Mouse (Mus musculus) myocyte (in vitro differentiated cells): Measurements from ENCODE around the gene Ankrd39.

Experiments
- E2F4 ChIP-seq: IDR thresholded peaks from one replicate; pipeline ENCODE4 v1.6.1; 2011; ENCODE audit warnings: mild to moderate bottlenecking, control low read depth, moderate library complexity; ENCODE audit not compliant: insufficient read depth
- POLR2A ChIP-seq: IDR thresholded peaks from one replicate; pipeline ENCODE4 v1.6.1; 2011; ENCODE audit warnings: low read depth, mild to moderate bottlenecking, control low read depth, moderate library complexity; ENCODE audit not compliant: insufficient read length
- TCF12 ChIP-seq: IDR thresholded peaks from one replicate; pipeline ENCODE4 v1.6.1; 2011; ENCODE audit warnings: mild to moderate bottlenecking, control low read depth; ENCODE audit not compliant: poor library complexity, insufficient read depth, severe bottlenecking

DNA sequence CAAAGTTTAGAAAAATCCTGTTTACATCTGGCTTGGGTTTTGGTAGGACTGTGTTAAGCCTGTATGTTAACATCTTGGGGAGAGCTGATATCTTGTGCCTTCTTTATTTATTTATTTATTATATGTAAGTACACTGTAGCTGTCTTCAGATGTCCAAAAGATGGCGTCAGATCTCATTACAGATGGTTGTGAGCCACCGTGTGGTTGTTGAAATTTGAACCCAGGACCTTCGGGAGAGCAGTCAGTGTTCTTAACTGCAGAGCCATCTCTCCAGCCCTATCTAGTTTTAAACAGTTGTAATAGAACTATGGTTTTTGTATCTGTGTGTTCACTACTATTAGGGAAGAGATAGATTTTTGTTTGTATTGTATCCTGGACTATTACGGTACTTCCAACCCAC is 18.0 kb downstream of the Ankrd39 start:
- TF ChIP-seq TCF12 (no peak), E2F4 (no peak), POLR2A (no peak)
